Mouse (Mus musculus) retina, postnatal 1 day (tissue): ENCODE results near the gene Sox1.
A peak's percentile ranks its signal among the peaks of the same experiment; 100 is the strongest.

Experiments
- DNase-seq: peaks from one replicate; pipeline ENCODE4 v3.0.0-alpha.2; 2012

Gene Sox1

DNA sequence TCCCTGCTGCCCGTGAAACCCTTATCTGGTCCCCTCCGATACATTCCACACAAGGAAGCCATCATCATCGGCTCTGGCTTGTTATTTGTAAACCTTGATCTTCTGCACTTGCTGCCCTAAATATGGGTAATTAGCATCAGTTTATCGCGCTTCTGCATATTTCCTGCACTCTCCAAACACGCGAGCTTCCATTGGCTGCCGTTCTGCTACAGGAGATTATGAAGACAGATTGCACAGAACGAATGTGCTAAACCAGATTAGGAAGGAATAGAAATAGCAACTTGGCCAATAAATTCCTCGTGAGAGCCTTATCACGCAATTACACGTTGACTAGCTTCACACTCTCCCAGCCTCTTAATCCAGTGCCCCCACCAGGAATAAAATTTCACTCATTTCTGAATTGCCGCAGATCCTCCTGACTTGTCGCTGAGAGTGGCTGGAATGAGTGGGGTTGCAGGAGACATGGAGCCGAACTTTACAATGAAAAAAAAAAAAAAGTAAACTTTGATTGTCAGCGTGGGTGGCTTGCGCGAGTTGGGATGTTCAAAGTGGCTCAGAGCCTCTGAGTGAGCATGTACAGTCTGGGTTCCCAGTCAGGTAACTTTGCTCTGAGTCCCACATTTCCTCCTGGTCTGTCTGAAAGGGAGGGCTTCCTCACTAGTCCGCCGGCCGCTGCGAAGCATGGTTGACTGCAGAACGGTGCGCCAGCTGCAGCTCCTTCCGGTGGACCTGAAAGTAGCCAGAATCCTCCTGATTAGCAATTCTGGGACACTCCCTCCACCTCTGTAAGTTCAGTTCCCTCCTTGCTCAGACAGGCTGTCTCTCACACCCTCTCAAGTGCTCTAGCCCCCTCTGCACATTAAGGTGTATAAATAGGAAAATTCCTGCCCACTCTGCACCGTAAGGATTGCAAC is 33.0 kb downstream of the Sox1 start:
- peak; percentile 43 for DNase-seq

DNA sequence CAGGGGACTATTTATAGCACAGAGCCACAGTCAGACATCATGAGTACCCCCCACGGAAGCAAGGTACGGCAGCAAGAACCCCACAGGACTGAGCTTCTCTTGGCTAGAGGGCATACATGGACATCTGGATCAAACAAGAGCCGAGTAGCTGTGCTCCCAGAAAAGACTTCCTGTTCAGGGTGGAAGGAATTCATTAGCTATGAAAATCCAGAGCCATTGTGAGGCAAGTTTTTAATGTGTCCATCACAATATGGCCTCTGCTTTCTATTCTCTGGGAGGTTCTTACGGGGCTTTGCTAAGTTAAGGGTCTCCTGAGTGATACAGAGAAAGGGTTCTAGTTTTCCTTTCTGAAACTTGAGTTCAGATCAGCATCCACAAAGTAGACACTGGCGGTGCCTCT is 33.8 kb downstream of the Sox1 start:
- DNase-seq, result no peak

DNA sequence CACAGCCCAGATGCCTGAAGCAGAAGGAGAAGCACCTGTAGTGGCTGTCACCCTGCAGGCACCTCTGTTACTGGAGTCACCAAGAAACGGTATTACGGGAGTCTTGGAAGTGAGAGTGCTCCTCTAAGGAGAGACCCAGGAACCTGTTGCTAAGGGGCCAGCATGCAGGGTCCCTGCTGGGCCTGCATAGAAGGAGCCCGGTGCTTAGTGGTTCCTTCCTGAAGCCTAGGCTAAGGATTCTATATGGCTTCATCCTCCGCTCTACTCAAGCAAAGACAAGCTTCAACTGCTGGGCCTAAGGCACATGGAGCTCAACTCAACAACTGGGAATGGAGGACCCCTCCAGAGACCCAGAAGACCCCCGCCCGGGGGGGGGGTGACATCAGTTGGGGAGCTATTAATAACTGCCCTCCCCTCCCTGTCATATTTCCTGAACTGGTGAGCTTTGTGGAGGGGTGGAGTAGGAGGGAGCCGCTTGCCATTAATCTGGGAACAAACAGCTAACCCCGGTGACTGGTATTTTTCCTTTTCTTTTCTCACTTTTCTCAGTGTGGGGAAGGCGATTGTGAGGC is 34.6 kb downstream of the Sox1 start:
- no peak for DNase-seq

DNA sequence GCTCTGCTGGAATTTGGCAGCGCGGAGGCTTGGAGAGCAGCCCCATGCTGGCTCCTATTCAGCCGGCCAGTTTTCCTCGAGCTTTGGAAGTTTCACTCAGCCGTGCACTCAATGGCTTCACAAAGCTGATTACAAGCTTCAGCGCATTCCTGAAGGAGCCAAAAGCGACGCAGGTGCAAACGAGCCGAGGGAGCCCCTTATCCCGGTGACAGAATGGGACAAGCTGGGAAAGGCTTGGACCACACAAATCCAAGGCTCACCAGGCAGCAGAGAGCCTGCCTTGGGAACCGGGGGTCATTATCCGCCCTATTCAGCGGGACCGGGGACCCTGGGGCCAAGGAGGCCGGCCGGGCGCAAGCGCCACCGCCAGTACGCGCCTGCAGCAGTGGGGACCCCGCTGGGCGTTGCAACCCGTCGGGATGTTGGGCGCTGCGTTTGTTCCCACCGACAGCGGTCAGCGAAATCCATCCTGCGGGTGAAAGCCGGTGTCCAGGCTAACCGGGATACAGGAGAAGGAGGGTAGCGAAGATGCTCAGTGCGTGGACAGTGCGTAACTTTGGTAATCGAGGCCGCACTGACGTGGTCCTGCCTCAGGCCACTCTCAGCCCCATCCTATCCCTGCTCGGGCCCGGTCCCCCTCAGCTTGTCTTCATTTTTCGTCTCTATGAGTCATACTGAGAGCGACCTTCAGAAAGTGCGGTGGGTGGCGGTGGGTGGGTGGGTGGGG is 35.2 kb downstream of the Sox1 start:
- peak; percentile 86 for DNase-seq

DNA sequence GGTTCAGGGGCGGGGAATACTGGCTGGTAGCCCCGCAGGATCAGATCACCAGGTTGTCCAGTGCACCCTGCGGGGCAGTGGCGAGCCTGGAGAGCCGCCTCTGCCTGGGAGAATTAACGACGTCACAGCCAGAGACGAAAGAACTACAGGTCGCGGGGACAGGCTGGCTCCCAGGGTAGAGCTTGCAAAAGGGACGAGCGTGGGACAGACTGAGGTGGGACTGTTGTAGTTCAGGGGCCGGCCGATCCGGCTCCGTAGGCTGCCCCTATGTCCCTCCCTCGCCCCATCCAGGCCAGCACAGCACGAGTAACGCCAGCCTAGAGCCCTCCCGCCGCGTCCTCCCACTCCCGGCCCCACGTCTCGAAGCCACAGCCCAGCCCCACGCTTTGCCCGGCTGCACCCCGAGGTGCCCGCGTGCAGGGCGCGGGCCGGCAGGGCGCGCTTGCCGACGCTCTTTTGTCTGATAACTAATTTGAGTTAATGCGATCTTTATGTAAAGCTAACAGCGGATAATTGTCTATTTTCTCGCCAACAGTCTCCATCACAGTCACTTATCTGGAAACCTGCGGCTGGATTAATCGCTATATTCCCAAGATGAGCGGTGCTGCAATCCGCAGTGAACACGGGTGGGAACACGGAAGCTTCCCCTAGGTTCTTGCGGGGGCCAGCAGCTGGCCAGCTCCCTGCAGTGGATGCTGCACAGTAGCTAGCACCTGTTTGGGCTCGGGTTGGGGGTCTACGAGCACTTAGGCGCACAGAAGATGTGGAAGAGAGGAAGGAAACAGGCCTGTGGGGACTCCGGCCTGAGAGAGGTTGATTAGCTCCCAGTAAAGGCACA is 36.0 kb downstream of the Sox1 start:
- DNase-seq, result peak; percentile 49

DNA sequence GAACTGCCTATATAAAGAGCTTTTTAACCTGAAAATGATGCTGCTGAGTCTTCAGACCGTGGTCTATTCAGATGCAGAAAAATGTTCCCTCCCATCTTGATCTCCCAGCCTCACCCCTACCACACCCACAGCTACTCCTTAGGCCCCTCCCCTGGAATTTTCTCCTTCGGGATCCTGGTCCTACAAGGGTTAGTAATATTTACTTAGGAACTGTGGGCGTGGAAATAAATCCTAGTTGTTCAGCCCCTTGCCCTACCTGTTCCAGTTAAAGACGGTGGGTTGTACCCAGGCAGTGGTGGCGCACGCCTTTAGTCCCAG is 36.6 kb downstream of the Sox1 start:
- DNase-seq, result no peak

DNA sequence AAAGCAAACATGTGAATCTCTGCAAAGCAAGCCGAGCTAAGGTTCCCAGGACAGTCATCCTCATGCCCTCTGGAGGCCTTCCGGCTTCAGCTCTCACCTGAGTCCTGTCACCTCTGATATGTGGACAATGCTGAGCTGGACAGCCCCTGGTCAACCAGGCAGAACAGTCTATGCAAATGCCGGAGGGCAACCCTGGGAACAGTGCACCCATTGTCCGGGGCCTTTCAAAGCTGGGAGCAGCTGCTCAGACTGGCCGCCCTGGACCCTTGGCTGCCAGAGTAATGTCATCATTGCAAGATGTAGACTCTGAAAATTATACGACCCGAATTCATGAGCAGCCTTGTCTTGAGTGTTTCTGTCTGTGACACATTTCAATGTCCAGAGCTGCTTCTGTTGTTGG is 37.5 kb downstream of the Sox1 start:
- DNase-seq, result peak; percentile 90

DNA sequence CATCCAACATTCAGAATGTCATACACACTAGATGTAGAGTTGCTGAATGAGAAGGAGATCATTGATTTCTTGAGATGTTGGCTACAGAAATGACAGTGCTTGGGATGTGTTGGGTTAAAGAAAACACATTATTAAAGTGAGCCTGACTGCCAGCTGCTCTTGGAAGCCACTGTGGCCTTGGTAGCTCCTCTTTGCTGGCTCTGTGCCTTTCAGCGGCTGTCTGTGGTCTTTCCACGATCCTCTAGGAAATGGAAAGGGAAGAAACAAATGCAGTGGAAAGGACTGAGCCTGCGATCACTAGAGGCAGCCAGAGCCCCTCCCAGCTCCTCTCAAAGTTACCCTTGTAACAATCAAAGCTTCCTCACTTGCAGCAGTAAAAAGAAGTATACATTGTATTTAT is 39.7 kb downstream of the Sox1 start:
- no peak for DNase-seq

DNA sequence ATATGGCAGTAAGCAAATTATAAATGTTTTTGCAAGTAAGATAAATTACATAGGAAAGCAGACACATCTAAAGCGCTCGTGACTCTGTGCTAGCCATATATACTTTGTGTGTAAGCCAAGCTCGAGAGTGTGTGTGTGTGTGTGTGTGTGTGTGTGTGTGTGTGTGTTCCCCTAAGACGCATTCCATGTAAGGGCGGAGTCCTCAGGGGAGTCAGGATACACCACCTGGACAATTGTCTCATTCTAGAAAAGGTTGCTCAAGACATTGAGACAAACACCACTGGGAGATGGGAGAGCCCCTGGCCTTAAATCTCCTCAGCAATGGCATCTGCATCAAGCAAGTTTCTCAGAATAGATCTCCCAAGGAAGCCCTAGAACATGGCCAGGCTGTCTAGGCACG is 42.9 kb downstream of the Sox1 start:
- no peak for DNase-seq

DNA sequence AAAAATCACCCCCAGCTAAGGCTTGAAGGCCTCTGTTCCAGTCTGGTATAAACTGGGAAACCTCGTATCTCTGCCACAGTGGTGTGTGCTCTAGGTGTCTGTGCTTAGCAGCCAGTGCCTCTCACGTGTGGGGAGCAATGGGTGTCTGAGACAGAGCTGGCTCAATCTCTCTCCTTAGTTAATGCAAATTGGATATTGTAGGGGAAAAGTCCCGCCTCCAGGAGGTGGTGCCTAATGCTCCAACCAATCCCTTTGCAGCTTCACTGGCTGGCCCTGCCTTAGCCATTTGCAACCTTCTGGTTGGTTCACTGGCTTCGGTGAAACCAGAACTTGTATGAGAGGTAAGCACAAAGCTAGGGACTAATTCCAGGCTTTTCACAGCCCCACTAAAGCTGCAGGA is 43.9 kb downstream of the Sox1 start:
- peak; percentile 60 for DNase-seq

DNA sequence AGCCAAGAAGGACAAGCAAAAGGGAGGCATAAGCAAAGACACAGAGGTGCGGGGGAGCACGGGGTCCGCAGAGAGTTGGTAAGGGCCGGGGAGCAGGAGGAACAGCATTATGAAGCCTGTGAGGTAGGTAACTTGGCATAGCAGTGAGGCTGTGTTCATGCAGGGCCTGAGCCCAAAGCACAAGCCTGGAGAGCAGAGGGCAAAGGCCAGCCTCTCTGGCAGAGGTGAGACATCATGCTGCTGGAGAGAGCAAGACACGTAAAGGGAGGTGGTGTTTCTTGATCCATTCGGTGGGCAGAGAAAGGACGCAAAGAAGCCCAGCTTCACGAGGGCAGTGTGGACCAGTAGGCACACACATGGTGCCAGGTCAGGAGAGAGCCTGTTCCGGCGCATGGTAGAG is 44.8 kb downstream of the Sox1 start:
- DNase-seq, result no peak

DNA sequence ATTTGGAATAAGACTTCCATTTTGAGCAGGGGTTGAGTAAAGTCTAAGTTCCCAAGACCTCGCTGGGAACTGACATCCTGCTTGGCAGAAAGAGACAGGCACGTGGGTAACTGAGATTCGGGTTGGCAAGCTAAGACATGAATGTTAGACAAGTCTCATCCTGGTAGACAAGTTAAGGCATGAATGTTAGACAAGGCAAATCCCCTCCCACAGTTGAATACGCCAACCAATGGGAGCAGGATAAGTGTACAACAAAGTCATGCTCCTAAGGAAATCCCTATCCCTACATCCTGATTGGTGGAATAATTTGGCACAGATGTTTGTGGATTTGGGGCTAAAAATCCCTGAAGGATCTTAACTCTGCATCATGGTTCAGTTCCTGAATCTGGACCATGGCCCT is 45.9 kb downstream of the Sox1 start:
- DNase-seq, result no peak

DNA sequence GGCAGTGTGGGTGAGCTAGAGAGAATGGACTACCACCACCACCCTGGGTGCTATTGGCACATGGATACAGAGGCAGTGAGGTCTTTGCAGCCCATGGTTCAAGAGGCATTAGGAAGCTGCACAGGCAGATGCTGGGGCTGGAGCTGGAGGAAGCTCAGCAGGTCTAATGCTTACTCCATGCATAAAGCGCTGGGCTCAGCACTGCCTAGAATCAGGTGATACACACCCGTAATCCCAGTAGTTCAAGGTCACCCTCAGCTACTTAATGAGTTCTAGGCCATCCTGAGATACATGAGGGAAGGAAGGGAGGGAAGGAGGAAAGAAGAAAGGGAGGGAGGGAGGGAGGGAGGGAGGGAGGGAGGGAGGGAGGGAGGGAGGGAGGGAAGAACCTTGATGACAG is 50.2 kb downstream of the Sox1 start:
- DNase-seq, result no peak

DNA sequence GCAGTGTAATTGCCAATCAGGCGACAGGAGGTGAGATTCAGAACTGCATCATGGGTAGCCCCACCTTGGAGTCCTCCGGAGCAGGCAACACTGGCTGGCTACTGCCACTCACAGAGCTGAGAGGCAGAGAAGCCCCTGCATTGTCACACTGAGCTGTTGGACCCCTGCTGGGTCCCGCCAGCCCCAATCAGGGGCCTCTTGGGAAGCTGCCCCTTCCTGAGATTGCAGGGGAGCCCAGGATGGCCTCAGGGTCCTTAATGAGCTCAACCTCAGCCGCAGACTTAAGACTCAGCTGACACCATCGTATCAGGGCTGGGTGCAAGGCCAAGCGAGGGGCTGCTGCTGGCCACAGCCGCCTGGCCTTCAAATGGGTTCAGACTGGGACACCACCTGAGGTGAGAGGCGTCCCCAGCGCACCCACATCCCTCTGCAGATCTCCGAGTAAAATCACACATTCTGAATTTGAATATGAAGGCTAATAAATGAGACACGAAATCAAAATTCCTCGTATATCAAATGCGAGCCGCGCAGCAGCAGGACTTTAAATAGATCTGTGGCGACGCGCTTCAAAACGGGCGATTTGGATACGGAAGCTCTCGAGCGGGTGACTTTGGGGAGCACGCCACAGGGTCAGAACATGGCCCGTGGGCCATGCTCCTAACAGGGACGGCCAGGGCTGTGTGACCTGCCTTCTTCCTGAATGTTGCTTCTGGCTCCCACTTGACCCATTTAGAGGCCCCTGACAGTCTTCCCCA is 51.0 kb downstream of the Sox1 start:
- peak; percentile 70 for DNase-seq
